Mouse (Mus musculus) G1E-ER4 (cell line): Measurements from ENCODE around the gene Adprh. TPM values are rescaled to one million over a fixed set of nuclear protein-coding genes. Genes with fewer than 3 reads are reported as not detected.

Experiments
- GATA1 ChIP-seq: IDR thresholded peaks from one replicate; pipeline ENCODE4 v1.8.0; 2012; ENCODE audit warnings: low read length, inconsistent platforms
- polyA plus RNA-seq: library from polyadenylated mRNA; stranded (reverse); fragments of >175 nt; gene quantifications from 2 replicates; pipeline ENCODE4 v1.2.3, GENCODE M21; 2012

The Adprh gene
- polyA plus RNA-seq, 1 experiment, result 323 TPM

GRCm38 (mm10) chr16:38454533-38455254, 2.2 kb upstream of the Adprh start:
- TF ChIP-seq GATA1, result no peak

- no peak for TF ChIP-seq GATA1
Measured at GRCm38 (mm10) chr16:38453952-38454351, 1.4 kb upstream of the Adprh start.

GRCm38 (mm10) chr16:38453203-38453553, 675 bp upstream of the Adprh start:
- no peak for TF ChIP-seq GATA1

- TF ChIP-seq GATA1, result no peak
Measured at GRCm38 (mm10) chr16:38451421-38452205, 890 bp downstream of the Adprh start.

- no peak for TF ChIP-seq GATA1
Measured at GRCm38 (mm10) chr16:38450707-38451106, 1.8 kb downstream of the Adprh start.

- TF ChIP-seq GATA1, result no peak
Measured at GRCm38 (mm10) chr16:38448458-38448857, 4.0 kb downstream of the Adprh start.

GRCm38 (mm10) chr16:38447366-38447765, 5.1 kb downstream of the Adprh start:
- no peak for TF ChIP-seq GATA1

- no peak for TF ChIP-seq GATA1
Measured at GRCm38 (mm10) chr16:38445576-38445975, 6.9 kb downstream of the Adprh start.

- no peak for TF ChIP-seq GATA1
Measured at GRCm38 (mm10) chr16:38445046-38445445, 7.5 kb downstream of the Adprh start.

- TF ChIP-seq GATA1, result no peak
Measured at GRCm38 (mm10) chr16:38443721-38444464, 8.6 kb downstream of the Adprh start.

GRCm38 (mm10) chr16:38442216-38442615, 10.3 kb downstream of the Adprh start:
- TF ChIP-seq GATA1, result no peak

- no peak for TF ChIP-seq GATA1
Measured at GRCm38 (mm10) chr16:38441611-38442010, 10.9 kb downstream of the Adprh start.

GRCm38 (mm10) chr16:38440403-38440802, 12.1 kb downstream of the Adprh start:
- no peak for TF ChIP-seq GATA1

- no peak for TF ChIP-seq GATA1
Measured at GRCm38 (mm10) chr16:38439190-38439589, 13.3 kb downstream of the Adprh start.

- no peak for TF ChIP-seq GATA1
Measured at GRCm38 (mm10) chr16:38434295-38434795, 18.2 kb downstream of the Adprh start.

GRCm38 (mm10) chr16:38433514-38433913, 19.0 kb downstream of the Adprh start:
- TF ChIP-seq GATA1, result no peak
